ENCODE assay signal across 25 mouse cellular contexts in the genomic region with DNA sequence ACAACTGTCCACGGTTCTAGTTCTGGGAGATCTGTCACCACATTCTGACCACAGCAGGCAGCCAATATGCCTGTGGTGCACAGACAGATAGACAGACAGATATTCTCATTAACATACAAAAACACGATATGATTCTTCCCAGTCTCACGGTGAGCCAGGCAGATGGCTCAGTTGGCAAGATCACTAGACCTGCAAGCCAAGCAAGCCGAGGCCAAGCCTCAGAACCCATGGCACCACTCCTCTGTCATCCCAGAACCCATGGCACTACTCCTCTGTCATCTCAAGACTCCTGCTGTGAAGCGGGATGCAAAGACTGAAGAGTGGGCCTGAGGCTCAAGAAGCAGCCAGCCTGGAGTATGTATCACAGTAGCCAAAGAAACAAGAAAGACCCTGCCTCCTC. TPM values are rescaled to one million over a fixed set of nuclear protein-coding genes. Genes with fewer than 3 reads are reported as not detected.
"Had no signal": no experiment of that assay in that cellular context is flagged by ENCODE, and none has a peak within 500 bp of the region (broad histone marks: within the 10 kb centered on the region; RNA-seq: fewer than 3 reads in every experiment).

No protein-coding gene starts in this region.

- H3K4me2 ChIP-seq: limb, embryonic 15.5 days; liver, embryonic 12.5 days; lung, embryonic 14.5 days; midbrain, embryonic 11.5 days; midbrain, embryonic 15.5 days; neural tube, embryonic 12.5 days; stomach, embryonic 15.5 days had no signal

- H3K27me3 ChIP-seq: limb, embryonic 15.5 days; liver, embryonic 12.5 days; megakaryocyte, embryonic 14.5 days; midbrain, embryonic 15.5 days; neural tube, embryonic 12.5 days; stomach, embryonic 15.5 days had no signal

- H3K4me3 ChIP-seq: limb, embryonic 15.5 days; liver, embryonic 12.5 days; megakaryocyte, embryonic 14.5 days; midbrain, embryonic 15.5 days; neural tube, embryonic 12.5 days; stomach, embryonic 15.5 days had no signal

- ATAC-seq: liver, embryonic 12.5 days; midbrain, embryonic 15.5 days had no signal

- H3K9me3 ChIP-seq: limb, embryonic 15.5 days; liver, embryonic 12.5 days; megakaryocyte, embryonic 14.5 days; midbrain, embryonic 15.5 days; neural tube, embryonic 12.5 days; stomach, embryonic 15.5 days had no signal

- H3K36me3 ChIP-seq: limb, embryonic 15.5 days; liver, embryonic 12.5 days; midbrain, embryonic 15.5 days; neural tube, embryonic 12.5 days; stomach, embryonic 15.5 days had no signal

- DNase-seq: kidney, adult 9 months; kidney, postnatal 36 days; layer of hippocampus, adult 9-11 months; layer of hippocampus, postnatal 36 days; lung, embryonic 14.5 days; lung, postnatal 14 days; retina, postnatal 1 day; right cerebral cortex, postnatal 4 days; spleen, adult 18-20 months; thymus, adult 2 months; thymus, postnatal 4 days had no signal

- H3K27ac ChIP-seq: kidney, postnatal 0 days; limb, embryonic 15.5 days; liver, embryonic 12.5 days; macrophage; midbrain, embryonic 15.5 days; neural tube, embryonic 12.5 days; stomach, embryonic 15.5 days had no signal

- H3K9ac ChIP-seq: limb, embryonic 15.5 days; liver, embryonic 12.5 days; lung, embryonic 14.5 days; midbrain, embryonic 15.5 days; neural tube, embryonic 12.5 days; stomach, embryonic 15.5 days had no signal

RNA-seq across cellular contexts. Expression of a gene that starts 25.2 kb away (rescaled TPM):
- total RNA-seq: layer of hippocampus, adult 18-20 months; layer of hippocampus, postnatal 36 days; left cerebral cortex, postnatal 14 days; monocyte, adult 5-6 weeks; neutrophil, adult 5-6 weeks had no signal
- polyA plus RNA-seq: limb, embryonic 11.5 days; liver, embryonic 12.5 days; macrophage; midbrain, embryonic 11.5 days; neural tube, embryonic 12.5 days had no signal

RNA-seq across cellular contexts. Expression of a gene that starts 47.6 kb away (rescaled TPM):
- total RNA-seq: layer of hippocampus, adult 18-20 months; layer of hippocampus, postnatal 36 days; left cerebral cortex, postnatal 14 days; monocyte, adult 5-6 weeks; neutrophil, adult 5-6 weeks had no signal
- polyA plus RNA-seq: kidney, postnatal 0 days; limb, embryonic 11.5 days; limb, embryonic 15.5 days; lung, embryonic 14.5 days; macrophage; midbrain, embryonic 11.5 days; midbrain, embryonic 15.5 days; thymus, adult 2 months had no signal
